Mouse (Mus musculus): Measurements from ENCODE around the gene A4galt. TPM values are rescaled to one million over a fixed set of nuclear protein-coding genes. Genes with fewer than 3 reads are reported as not detected.

A4galt gene
- total RNA-seq, 2 experiments from 2014 or later, result 3.0 TPM

DNA sequence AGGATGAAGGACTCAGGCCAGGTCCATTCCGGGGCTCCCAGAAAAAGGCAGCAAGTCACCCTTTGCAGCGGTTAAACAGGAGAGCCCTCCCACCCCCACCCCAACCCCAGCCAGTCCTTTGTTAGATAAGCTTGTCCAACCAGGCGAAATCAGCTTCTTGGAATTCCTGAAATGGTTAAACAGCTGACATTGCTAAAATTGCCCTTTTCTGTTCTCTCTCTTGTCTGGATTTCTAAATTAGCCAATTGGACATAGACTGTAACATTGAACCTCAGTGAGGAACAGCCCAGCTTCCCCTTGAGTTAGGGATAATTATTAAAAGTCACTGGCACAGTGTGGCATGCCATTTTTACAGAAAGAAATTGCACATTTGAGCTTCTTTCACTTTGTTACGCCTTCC is 49.2 kb downstream of the A4galt start:
- intact Hi-C loops (cut with DNase I), result no loop called here
- no peak for DNase-seq (ENCODE audit: extremely low spot score in 1 of 2, low spot score in 2 of 2)

DNA sequence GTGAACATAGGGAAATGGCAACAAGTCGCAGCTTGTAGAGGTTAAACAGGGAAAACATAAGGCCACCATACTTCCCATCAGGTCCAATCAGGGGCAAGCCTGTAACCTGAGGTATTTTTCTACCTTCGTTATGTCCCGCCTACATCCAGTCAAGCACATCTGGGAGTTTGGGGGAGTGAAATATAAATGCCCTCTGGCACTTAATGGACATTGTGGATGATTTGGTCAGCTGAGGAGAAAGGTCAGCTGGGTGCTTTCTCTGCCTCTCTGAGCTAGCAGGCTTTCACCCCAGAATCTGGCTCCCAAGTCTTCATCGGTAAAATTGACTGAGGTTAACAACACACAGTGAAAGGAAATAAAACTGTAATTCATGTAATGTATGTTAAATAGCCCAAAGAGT is 58.2 kb downstream of the A4galt start:
- DNase-seq (ENCODE audit: extremely low spot score in 1 of 2, low spot score in 2 of 2), result no peak
- intact Hi-C loops (cut with DNase I), result no loop called here

DNA sequence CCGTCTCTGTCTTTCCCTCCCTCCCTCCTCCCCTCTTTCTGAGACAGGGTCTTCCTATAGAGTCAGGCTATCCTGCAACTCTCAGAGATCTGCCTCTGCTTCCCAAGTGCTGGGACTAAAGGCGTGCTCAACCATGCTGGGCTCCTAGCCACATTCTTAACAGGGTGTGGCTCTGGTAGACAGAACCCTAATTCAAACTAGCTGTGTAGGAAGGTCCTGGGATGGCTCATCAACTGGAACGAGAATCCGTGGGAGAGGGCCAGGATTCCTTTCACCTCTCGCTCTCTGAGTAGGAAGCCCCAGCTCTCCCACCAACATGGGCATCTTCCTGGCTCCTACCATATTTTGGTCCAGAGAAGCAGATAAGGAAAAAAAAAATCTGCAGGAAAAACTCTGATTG is 69.2 kb downstream of the A4galt start:
- intact Hi-C loops (cut with DNase I), result no loop called here
- DNase-seq (ENCODE audit: extremely low spot score in 1 of 2, low spot score in 2 of 2), result no peak

DNA sequence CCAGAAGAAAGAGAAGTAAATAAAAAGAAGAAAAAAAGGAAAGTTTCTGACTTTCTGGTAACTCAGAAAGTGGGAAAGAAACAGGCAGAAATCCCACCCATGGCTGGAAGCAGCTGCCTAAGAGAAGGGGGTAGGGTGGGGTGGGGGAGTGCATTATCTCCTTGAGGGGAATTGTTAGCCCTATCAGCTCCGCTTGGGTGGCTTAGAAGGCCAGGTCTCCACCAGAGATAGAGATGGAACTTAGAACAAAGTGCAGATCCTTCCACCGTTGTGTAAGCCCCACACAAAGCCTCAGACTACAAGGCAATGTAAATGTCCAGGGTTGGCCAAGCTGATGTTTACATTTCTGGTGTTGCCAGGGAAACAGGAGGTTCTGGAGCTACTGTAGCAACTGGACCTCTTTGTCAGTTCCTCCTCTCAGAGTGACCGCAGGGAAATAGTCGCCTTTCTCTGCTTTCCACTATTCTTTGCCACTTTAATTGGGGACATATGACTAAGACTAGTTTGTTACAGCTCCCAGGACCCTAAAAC is 69.7 kb downstream of the A4galt start:
- intact Hi-C loops (cut with DNase I), result no loop called here
- no peak for DNase-seq (ENCODE audit: extremely low spot score in 1 of 2, low spot score in 2 of 2)

- intact Hi-C loops (cut with DNase I), result no loop called here
- DNase-seq (ENCODE audit: extremely low spot score in 1 of 2, low spot score in 2 of 2), result no peak
These were observed 71.6 kb downstream of the A4galt start for GRCm38 (mm10) chr15:83180004-83180403.

Other genes with a start within 250 kb of the A4galt start
- gene Nfam1, start 218.5 kb downstream of the A4galt start, total RNA-seq (2021), result 1 to 10 TPM; 2.6 to 2.7 TPM
- gene Serhl, start 162.3 kb downstream of the A4galt start, total RNA-seq (2021), result 10 to 100 TPM in 1 of 2 experiments, 1 to 10 TPM in 1; 6.6 to 10.2 TPM
- 100 to 1,000 TPM; 122 to 128 TPM for gene Rrp7a, start 129.0 kb downstream of the A4galt start, total RNA-seq (2021)
- 10 to 100 TPM; 85.9 to 86.5 TPM for gene Poldip3, start 102.4 kb downstream of the A4galt start, total RNA-seq (2021)
- 10 to 100 TPM; 91.1 to 94.6 TPM for gene Cyb5r3, start 79.2 kb downstream of the A4galt start, total RNA-seq (2021)
- 10 to 100 TPM; 20.1 to 23.4 TPM for gene Arfgap3, start 98.5 kb upstream of the A4galt start, total RNA-seq (2021)
- gene Pacsin2, start 212.8 kb upstream of the A4galt start, total RNA-seq (2021), result 10 to 100 TPM; 47.5 to 48.6 TPM